Mouse (Mus musculus): ENCODE results near the gene Nsl1.

DNA sequence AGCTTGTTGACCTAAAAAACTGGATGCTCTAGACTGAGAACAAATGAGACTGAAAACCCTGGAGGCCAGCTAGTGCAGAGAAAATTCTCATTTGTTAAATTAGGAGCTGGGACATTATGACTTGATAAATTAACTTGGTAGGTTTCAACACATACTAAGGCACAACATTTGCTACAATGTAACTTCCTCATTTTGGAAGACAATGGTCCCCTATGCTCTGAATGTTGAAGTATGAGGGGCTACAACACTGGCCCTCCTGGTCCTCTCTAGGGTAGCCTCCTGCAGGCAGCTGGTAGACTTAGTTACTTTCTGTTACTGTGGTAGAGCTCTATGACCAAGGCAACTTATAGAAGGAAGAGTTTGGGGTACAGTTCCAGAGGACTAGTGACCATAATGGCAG, 21.5 kb upstream of the Nsl1 start:
- TF ChIP-seq POLR2A (IDR thresholded peaks at IDR 0.05; ENCODE audit: borderline replicate concordance, extremely low read depth, low read depth, low read length) (no peak), CTCF (IDR thresholded peaks at IDR 0.05; ENCODE audit: insufficient read depth, low read length) (no peak)
